Mouse (Mus musculus) adrenal gland, adult (tissue): ENCODE measurements around the gene Tmem132a.

Source experiments
- DNase-seq, 2 experiments: peaks; one replicate each; pipeline ENCODE4 v3.0.0; 2022 to 2023; ENCODE audit warnings: low spot score in 1 of 2; ENCODE audit not compliant: inconsistent age in 2 of 2

Gene Tmem132a

GRCm38 (mm10) chr19:10869886-10870527 lies at the start of gene Tmem132a:
TSS of gene Tmem132a (minus strand) at chr19:10869940.
- no peak for DNase-seq

- no peak for DNase-seq
Measured at GRCm38 (mm10) chr19:10918321-10918991, 48.7 kb upstream of the Tmem132a start.

- DNase-seq: no peak
Measured at GRCm38 (mm10) chr19:10916506-10916905, 46.8 kb upstream of the Tmem132a start.

GRCm38 (mm10) chr19:10914870-10915269 lies 45.1 kb upstream of the Tmem132a start:
- no peak for DNase-seq

GRCm38 (mm10) chr19:10914291-10914690 lies 44.6 kb upstream of the Tmem132a start:
- DNase-seq: no peak

GRCm38 (mm10) chr19:10909087-10909721 lies 39.5 kb upstream of the Tmem132a start:
- DNase-seq: no peak

- DNase-seq: peak; percentile 55 to 82
Measured at GRCm38 (mm10) chr19:10907891-10908290, 38.2 kb upstream of the Tmem132a start.

GRCm38 (mm10) chr19:10905728-10906000 lies 35.9 kb upstream of the Tmem132a start:
- DNase-seq: no peak

GRCm38 (mm10) chr19:10904927-10905727 lies 35.4 kb upstream of the Tmem132a start:
- peak; percentile 87 to 95 for DNase-seq

GRCm38 (mm10) chr19:10904512-10904911 lies 34.8 kb upstream of the Tmem132a start:
- peak in 1 of 2 experiments; percentile 37 for DNase-seq

- no peak for DNase-seq
Measured at GRCm38 (mm10) chr19:10901046-10901445, 31.3 kb upstream of the Tmem132a start.

- DNase-seq: peak in 1 of 2 experiments; percentile 28
Measured at GRCm38 (mm10) chr19:10900315-10900714, 30.6 kb upstream of the Tmem132a start.

- peak; percentile 53 to 76 for DNase-seq
Measured at GRCm38 (mm10) chr19:10897491-10897890, 27.8 kb upstream of the Tmem132a start.

- peak in 1 of 2 experiments; percentile 61 for DNase-seq
Measured at GRCm38 (mm10) chr19:10896849-10897248, 27.1 kb upstream of the Tmem132a start.

GRCm38 (mm10) chr19:10895708-10896107 lies 26.0 kb upstream of the Tmem132a start:
- DNase-seq: no peak

- DNase-seq: peak; percentile 98 to 99
Measured at GRCm38 (mm10) chr19:10895016-10895528, 25.3 kb upstream of the Tmem132a start, which contains the start of gene Prpf19. TSS of gene Prpf19 (plus strand) at chr19:10895231.

GRCm38 (mm10) chr19:10892201-10892600 lies 22.5 kb upstream of the Tmem132a start:
- DNase-seq: no peak

GRCm38 (mm10) chr19:10881426-10882154 lies 11.8 kb upstream of the Tmem132a start, which contains the start of gene Tmem109:
TSS of gene Tmem109 (minus strand) at chr19:10882001.
- peak; percentile 94 to 98 for DNase-seq

GRCm38 (mm10) chr19:10880975-10881425 lies 11.3 kb upstream of the Tmem132a start:
- no peak for DNase-seq
